Mouse (Mus musculus): ENCODE data around the gene Git1. TPM values are rescaled to one million over a fixed set of nuclear protein-coding genes. Genes with fewer than 3 reads are reported as not detected.

The Git1 gene
- total and polyA plus RNA-seq, 3 experiments, result 8.8 to 57.8 (median 28.9) TPM

DNA sequence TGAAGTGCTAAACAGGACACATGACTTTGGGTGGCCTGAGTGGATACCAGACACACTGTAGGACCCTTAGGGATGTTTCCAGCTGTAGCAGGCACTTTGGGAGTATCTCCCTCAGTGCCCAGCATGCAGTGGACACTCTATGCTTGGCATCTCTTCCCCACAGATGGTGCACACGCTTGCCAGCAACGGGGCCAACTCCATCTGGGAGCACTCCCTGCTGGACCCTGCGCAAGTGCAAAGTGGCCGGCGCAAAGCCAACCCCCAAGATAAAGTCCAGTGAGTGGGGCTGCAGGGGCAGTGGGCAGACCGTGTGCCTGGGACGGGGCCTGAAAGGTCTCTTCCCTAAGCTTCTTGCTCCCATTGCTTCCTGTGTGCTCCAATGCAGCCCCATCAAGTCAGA, 6.0 kb downstream of the Git1 start:
- H3K4me3 ChIP-seq (replicated peaks in 1 of 3; ENCODE audit: low read depth in 2 of 3, low read length in 2 of 3, poor library complexity in 1 of 3), result no peak overlapping the region
- H3K79me2 ChIP-seq (replicated peaks; ENCODE audit: control insufficient read depth, extremely low read depth, insufficient read depth, poor library complexity, severe bottlenecking), result peaks cover 23% of the 10 kb centered on the region
- in situ Hi-C loops (cut with MboI; ENCODE audit: low pct_ligation_motif_present, low pct_unique_long_range_greater_than_20kb, low sequenced_read_pairs) (loop anchor here (5.0 kb wide), 1 partner anchor 123 kb away; no protein-coding TSS in a partner anchor), dilution Hi-C loops (cut with MboI; ENCODE audit: extremely low pct_ligation_motif_present, extremely low pct_unique_long_range_greater_than_20kb, low sequenced_read_pairs) (no loop called here)
- DNase-seq (ENCODE audit: extremely low read depth), result no peak
- no peaks in the 10 kb centered on the region for H3K9me3 ChIP-seq (replicated peaks; ENCODE audit: low read length)
- no peak overlapping the region for H3K9ac ChIP-seq (ENCODE audit: insufficient read depth, low read depth)
- peaks cover 19 to 52% of the 10 kb centered on the region in 2 experiments for H3K4me1 ChIP-seq (ENCODE audit: control insufficient read depth in 1 of 2, insufficient read depth in 2 of 2)
- TF ChIP-seq ETS1 (conservative IDR thresholded peaks at IDR 0.05; ENCODE audit: low read depth, low read length) (no peak), SMC3 (IDR thresholded peaks at IDR 0.05; ENCODE audit: low read depth, low read length) (no peak), MAX (IDR thresholded peaks at IDR 0.05; ENCODE audit: low read length) (no peak), POLR2A (IDR thresholded peaks at IDR 0.05; ENCODE audit: low read depth, low read length) (no peak), MAZ (IDR thresholded peaks at IDR 0.05; ENCODE audit: low read depth, low read length) (no peak), HCFC1 (IDR thresholded peaks at IDR 0.05; ENCODE audit: low read depth, low read length) (no peak), IRF4 (IDR thresholded peaks at IDR 0.05; ENCODE audit: low read depth, low read length) (no peak), NELFE (IDR thresholded peaks at IDR 0.05; ENCODE audit: low read depth, low read length) (no peak), GABPA (IDR thresholded peaks at IDR 0.05; ENCODE audit: insufficient replicate concordance, low read depth, low read length) (no peak), CHD2 (IDR thresholded peaks at IDR 0.05; ENCODE audit: low read length) (no peak)
- no peaks in the 10 kb centered on the region for H3K27me3 ChIP-seq (replicated peaks)
- H3K4me2 ChIP-seq (ENCODE audit: insufficient read depth, low read depth, poor library complexity, severe bottlenecking), result no peak overlapping the region
- H3K36me3 ChIP-seq (replicated peaks in 1 of 2; ENCODE audit: control insufficient read depth in 1 of 2, insufficient read depth in 1 of 2, low read length in 1 of 2), result peaks cover 39 to 81% of the 10 kb centered on the region in 2 experiments
- H3K27ac ChIP-seq (ENCODE audit: insufficient read depth, low read depth), result no peak overlapping the region

DNA sequence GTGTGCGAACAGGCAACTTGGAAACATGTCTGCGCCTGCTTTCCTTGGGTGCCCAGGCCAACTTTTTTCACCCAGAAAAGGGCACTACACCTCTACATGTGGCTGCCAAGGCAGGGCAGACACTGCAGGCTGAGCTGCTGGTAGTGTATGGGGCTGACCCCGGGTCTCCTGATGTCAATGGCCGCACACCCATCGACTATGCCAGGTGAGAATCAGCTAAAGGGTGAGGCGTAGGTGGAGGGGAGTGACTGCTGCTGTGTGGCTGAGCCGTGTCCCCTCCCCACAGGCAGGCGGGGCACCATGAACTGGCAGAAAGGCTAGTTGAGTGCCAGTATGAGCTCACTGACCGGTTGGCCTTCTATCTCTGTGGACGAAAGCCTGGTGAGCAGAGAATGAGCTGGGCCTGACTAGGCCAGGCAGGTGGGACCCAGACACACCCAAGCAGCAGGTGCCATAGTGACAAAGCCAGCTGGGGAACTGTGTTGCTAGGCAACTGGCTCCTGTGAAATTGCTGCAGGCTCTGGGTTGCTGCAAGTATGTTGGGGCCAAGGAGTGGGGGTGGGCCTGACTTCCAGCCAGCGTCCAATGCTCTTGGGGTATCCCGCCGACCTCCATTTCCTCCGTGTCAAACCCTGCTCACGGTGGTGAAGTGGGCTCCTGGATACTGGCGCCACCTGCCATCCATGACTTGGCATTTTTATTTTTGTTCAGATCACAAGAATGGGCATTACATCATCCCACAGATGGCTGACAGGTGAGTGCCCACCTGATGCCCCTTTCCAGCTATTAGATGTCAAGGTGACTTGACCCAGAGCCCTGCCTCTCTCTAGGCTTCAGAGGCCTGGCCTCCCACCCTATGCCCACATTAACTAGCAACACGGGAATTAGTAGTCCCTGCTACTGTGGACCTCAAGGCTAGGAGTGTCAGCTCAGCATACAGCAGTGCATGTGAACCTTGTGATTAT, 7.3 kb downstream of the Git1 start:
- Histone ChIP-seq H3K36me3 (replicated peaks in 1 of 2; ENCODE audit: control insufficient read depth in 1 of 2, insufficient read depth in 1 of 2, low read length in 1 of 2) (peaks cover 52 to 92% of the 10 kb centered on the region in 2 experiments), H3K27ac (ENCODE audit: insufficient read depth, low read depth) (0 out of 2 replicates have a peak overlapping the region, but pooled peaks have one; percentile 3), H3K4me3 (replicated peaks in 1 of 3; ENCODE audit: low read depth in 2 of 3, low read length in 2 of 3, poor library complexity in 1 of 3) (no peak overlapping the region), H3K79me2 (replicated peaks; ENCODE audit: control insufficient read depth, extremely low read depth, insufficient read depth, poor library complexity, severe bottlenecking) (peaks cover 10% of the 10 kb centered on the region), H3K4me2 (ENCODE audit: insufficient read depth, low read depth, poor library complexity, severe bottlenecking) (no peak overlapping the region), H3K9me3 (replicated peaks; ENCODE audit: low read length) (no peaks in the 10 kb centered on the region), H3K9ac (ENCODE audit: insufficient read depth, low read depth) (no peak overlapping the region), H3K4me1 (ENCODE audit: control insufficient read depth in 1 of 2, insufficient read depth in 2 of 2) (peaks cover 8 to 39% of the 10 kb centered on the region in 2 experiments), H3K27me3 (replicated peaks) (no peaks in the 10 kb centered on the region)
- TF ChIP-seq TBP (conservative IDR thresholded peaks at IDR 0.05; ENCODE audit: low read depth, low read length) (no peak), MAZ (IDR thresholded peaks at IDR 0.05; ENCODE audit: low read depth, low read length) (no peak), JUN (IDR thresholded peaks at IDR 0.05; ENCODE audit: insufficient read depth, low read depth, low read length) (no peak), JUND (conservative IDR thresholded peaks at IDR 0.05; ENCODE audit: low read depth, low read length) (no peak), CTCF (conservative IDR thresholded peaks at IDR 0.05 in 1 of 2, IDR thresholded peaks at IDR 0.05 in 1 of 2; ENCODE audit: low read depth in 2 of 2, low read length in 2 of 2) (no peak), ETS1 (conservative IDR thresholded peaks at IDR 0.05; ENCODE audit: low read depth, low read length) (no peak), ZNF384 (IDR thresholded peaks at IDR 0.05; ENCODE audit: low read depth, low read length) (no peak), IRF4 (IDR thresholded peaks at IDR 0.05; ENCODE audit: low read depth, low read length) (no peak), RCOR1 (conservative IDR thresholded peaks at IDR 0.05; ENCODE audit: low read depth, low read length) (no peak), EP300 (IDR thresholded peaks at IDR 0.05; ENCODE audit: low read length) (no peak), USF2 (conservative IDR thresholded peaks at IDR 0.05; ENCODE audit: low read depth, low read length) (no peak), ZKSCAN1 (IDR thresholded peaks at IDR 0.05; ENCODE audit: borderline replicate concordance, low read depth, low read length) (no peak), MAFK (IDR thresholded peaks at IDR 0.05; ENCODE audit: insufficient replicate concordance, low read length) (no peak), TCF12 (IDR thresholded peaks at IDR 0.05; ENCODE audit: low read depth, low read length) (no peak)
- in situ Hi-C loops (cut with MboI; ENCODE audit: low pct_ligation_motif_present, low pct_unique_long_range_greater_than_20kb, low sequenced_read_pairs) (no loop called here), dilution Hi-C loops (cut with MboI; ENCODE audit: extremely low pct_ligation_motif_present, extremely low pct_unique_long_range_greater_than_20kb, low sequenced_read_pairs) (no loop called here)
- no peak for DNase-seq (ENCODE audit: extremely low read depth)

Data from CH12.LX (cell line).